In genomic region chr5:103526668-103527436, GRCm38 (mm10) we compare ENCODE assay signal across 19 mouse cellular contexts.
A peak's percentile ranks its signal among the peaks of the same experiment; 100 is the strongest.
DNase-seq lines count a peak whose midpoint lies in the region; ATAC-seq and TF ChIP-seq lines count a peak whose summit lies in the region.
"Had no signal": no experiment of that assay in that cellular context is flagged by ENCODE, and none has a peak within 500 bp of the region (broad histone marks: within the 10 kb centered on the region; RNA-seq: fewer than 3 reads in every experiment).

No protein-coding gene starts in this region.

- H3K9ac ChIP-seq in lung, embryonic 14.5 days = no peak overlapping the region
- H3K9ac ChIP-seq in midbrain, embryonic 15.5 days = no peak overlapping the region
- no peak overlapping the region for H3K9ac ChIP-seq in midbrain, embryonic 11.5 days (ENCODE audit: low read length)
- H3K9ac ChIP-seq in midbrain, embryonic 16.5 days (ENCODE audit: low read depth, low read length) = no peak overlapping the region
- H3K9ac ChIP-seq: embryonic facial prominence, embryonic 13.5 days; forebrain, embryonic 12.5 days; heart, embryonic 13.5 days; hindbrain, embryonic 12.5 days had no signal

- intact Hi-C loops in heart, postnatal 36 days (cut with DNase I) = no loop called here

- no peak; the same call in 1 of the 2 replicates for ATAC-seq in lung, embryonic 14.5 days (ENCODE audit: insufficient read depth)
- peak; percentile 56; the same call in 1 of the 2 replicates for ATAC-seq in midbrain, embryonic 15.5 days (replicated peaks)
- ATAC-seq in midbrain, embryonic 11.5 days (ENCODE audit: low FRiP score) = no peak
- no peak; the same call in 1 of the 2 replicates for ATAC-seq in midbrain, embryonic 16.5 days
- ATAC-seq: hindbrain, embryonic 16.5 days had no signal

- no peak overlapping the region for H3K4me2 ChIP-seq in lung, embryonic 14.5 days
- H3K4me2 ChIP-seq in midbrain, embryonic 15.5 days = no peak overlapping the region
- no peak overlapping the region for H3K4me2 ChIP-seq in midbrain, embryonic 11.5 days
- H3K4me2 ChIP-seq in midbrain, embryonic 16.5 days (ENCODE audit: low read length) = no peak overlapping the region
- H3K4me2 ChIP-seq: embryonic facial prominence, embryonic 13.5 days; forebrain, embryonic 12.5 days; heart, embryonic 13.5 days; hindbrain, embryonic 12.5 days had no signal

- H3K9me3 ChIP-seq in heart, embryonic 10.5 days = no peaks in the 10 kb centered on the region
- H3K9me3 ChIP-seq in lung, embryonic 14.5 days (ENCODE audit: low read depth, low read length) = no peaks in the 10 kb centered on the region
- H3K9me3 ChIP-seq in midbrain, embryonic 15.5 days = no peaks in the 10 kb centered on the region
- H3K9me3 ChIP-seq in midbrain, embryonic 11.5 days (ENCODE audit: control insufficient read depth, low read length) = no peaks in the 10 kb centered on the region
- H3K9me3 ChIP-seq in midbrain, embryonic 16.5 days (replicated peaks; ENCODE audit: control insufficient read depth, low read length, poor library complexity, severe bottlenecking) = no peaks in the 10 kb centered on the region
- H3K9me3 ChIP-seq: embryonic facial prominence, embryonic 13.5 days; forebrain, embryonic 12.5 days; heart, embryonic 13.5 days; hindbrain, embryonic 12.5 days had no signal

- H3K27ac ChIP-seq in heart, embryonic 10.5 days = peak overlapping the region; percentile 37; the same call in 1 of the 2 replicates
- H3K27ac ChIP-seq in lung, embryonic 14.5 days (ENCODE audit: low read depth) = peak overlapping the region; percentile 50; the same call in 1 of the 2 replicates
- no peak overlapping the region for H3K27ac ChIP-seq in midbrain, embryonic 15.5 days
- H3K27ac ChIP-seq in midbrain, embryonic 11.5 days (ENCODE audit: low read depth, low read length) = no peak overlapping the region
- H3K27ac ChIP-seq in midbrain, embryonic 16.5 days (ENCODE audit: low read length) = peak overlapping the region; percentile 4; the same call in 1 of the 2 replicates
- H3K27ac ChIP-seq: embryonic facial prominence, embryonic 13.5 days; forebrain, embryonic 12.5 days; gastrocnemius, adult 2 months; heart, embryonic 13.5 days; hindbrain, embryonic 12.5 days had no signal

- H3K4me1 ChIP-seq in heart, embryonic 10.5 days = peaks cover 10% of the 10 kb centered on the region; the same call in 1 of the 2 replicates
- no peaks in the 10 kb centered on the region; the same call in 1 of the 2 replicates for H3K4me1 ChIP-seq in lung, embryonic 14.5 days (ENCODE audit: insufficient read depth)
- H3K4me1 ChIP-seq in lung, adult 2 months (ENCODE audit: control insufficient read depth, insufficient read depth, low read length) = no peaks in the 10 kb centered on the region
- no peaks in the 10 kb centered on the region for H3K4me1 ChIP-seq in midbrain, embryonic 15.5 days
- H3K4me1 ChIP-seq in midbrain, embryonic 11.5 days (ENCODE audit: control insufficient read depth, insufficient read depth, low read length) = no peaks in the 10 kb centered on the region
- no peaks in the 10 kb centered on the region for H3K4me1 ChIP-seq in midbrain, embryonic 16.5 days (ENCODE audit: control insufficient read depth, insufficient read depth, low read length)
- H3K4me1 ChIP-seq: embryonic facial prominence, embryonic 13.5 days; forebrain, embryonic 12.5 days had no signal

- 90% methylated on average over 20 of the region's 20 CpGs for WGBS in heart, embryonic 10.5 days
- WGBS in lung, embryonic 14.5 days = 78% methylated on average over 20 of the region's 20 CpGs
- WGBS in lung, adult 2 months = 81% methylated on average over 20 of the region's 20 CpGs
- WGBS in midbrain, embryonic 15.5 days = 63% methylated on average over 20 of the region's 20 CpGs
- WGBS in midbrain, embryonic 11.5 days = 93% methylated on average over 20 of the region's 20 CpGs
- WGBS in midbrain, embryonic 16.5 days = 62% methylated on average over 20 of the region's 20 CpGs

- TF ChIP-seq CTCF in lung, embryonic 14.5 days (IDR thresholded peaks at IDR 0.05; ENCODE audit: low read depth) = no peak
- TF ChIP-seq CTCF in lung, adult 2 months (IDR thresholded peaks at IDR 0.05; ENCODE audit: insufficient read depth, low read length) = no peak

- no peak overlapping the region for H3K4me3 ChIP-seq in heart, embryonic 10.5 days
- no peak overlapping the region for H3K4me3 ChIP-seq in lung, embryonic 14.5 days (ENCODE audit: low read depth, low read length)
- H3K4me3 ChIP-seq in lung, adult 2 months (replicated peaks; ENCODE audit: extremely low read depth, low read depth, low read length) = no peak overlapping the region
- H3K4me3 ChIP-seq in midbrain, embryonic 15.5 days = no peak overlapping the region
- no peak overlapping the region for H3K4me3 ChIP-seq in midbrain, embryonic 11.5 days (ENCODE audit: low read depth, low read length)
- no peak overlapping the region for H3K4me3 ChIP-seq in midbrain, embryonic 16.5 days (ENCODE audit: low read depth, low read length)
- H3K4me3 ChIP-seq: embryonic facial prominence, embryonic 13.5 days; forebrain, embryonic 12.5 days; gastrocnemius, adult 2 months; heart, embryonic 13.5 days; hindbrain, embryonic 12.5 days had no signal

- no peak for DNase-seq in heart, embryonic 10.5 days (ENCODE audit: low spot score)
- DNase-seq in heart, postnatal 36 days = no peak
- DNase-seq in lung, embryonic 14.5 days = no peak
- DNase-seq in lung, adult 2 months = no peak
- no peak for DNase-seq in midbrain, embryonic 11.5 days (ENCODE audit: low spot score, missing footprints)
- no peak for DNase-seq in c-Kit-positive CD71-positive TER-119-positive erythroid progenitor cells, embryonic 14.5 days (ENCODE audit: low spot score)
- DNase-seq: cerebellum, adult 9-11 months; cerebellum, postnatal 36 days; gastrocnemius, adult 2 months; gastrocnemius, postnatal 25 days; heart, postnatal 4 days had no signal

- peaks cover 59% of the 10 kb centered on the region for H3K36me3 ChIP-seq in heart, embryonic 10.5 days
- 0 out of 2 replicates have a peak, but pooled peaks cover 12% of the 10 kb centered on the region for H3K36me3 ChIP-seq in lung, embryonic 14.5 days (ENCODE audit: insufficient read depth)
- no peaks in the 10 kb centered on the region for H3K36me3 ChIP-seq in midbrain, embryonic 15.5 days (replicated peaks)
- peaks cover 4% of the 10 kb centered on the region; the same call in 1 of the 2 replicates for H3K36me3 ChIP-seq in midbrain, embryonic 11.5 days (ENCODE audit: control insufficient read depth, insufficient read depth, low read length)
- H3K36me3 ChIP-seq in midbrain, embryonic 16.5 days (ENCODE audit: control insufficient read depth, insufficient read depth, low read length) = no peaks in the 10 kb centered on the region
- H3K36me3 ChIP-seq: G1E had no signal

- TF ChIP-seq POLR2A in lung, adult 2 months (IDR thresholded peaks at IDR 0.05; ENCODE audit: borderline replicate concordance, extremely low read depth, low read depth, low read length) = no peak

- no peaks in the 10 kb centered on the region for H3K27me3 ChIP-seq in heart, embryonic 10.5 days (ENCODE audit: insufficient read depth, poor library complexity, severe bottlenecking)
- no peaks in the 10 kb centered on the region for H3K27me3 ChIP-seq in lung, embryonic 14.5 days (ENCODE audit: insufficient read depth, low read length)
- no peaks in the 10 kb centered on the region for H3K27me3 ChIP-seq in midbrain, embryonic 15.5 days (replicated peaks)
- no peaks in the 10 kb centered on the region for H3K27me3 ChIP-seq in midbrain, embryonic 11.5 days (ENCODE audit: control insufficient read depth, insufficient read depth, low read length)
- H3K27me3 ChIP-seq in midbrain, embryonic 16.5 days (ENCODE audit: control insufficient read depth, insufficient read depth, low read depth, low read length) = no peaks in the 10 kb centered on the region
- H3K27me3 ChIP-seq: embryonic facial prominence, embryonic 13.5 days; forebrain, embryonic 12.5 days; heart, embryonic 13.5 days; hindbrain, embryonic 12.5 days had no signal

Comparison
In these comparisons a context has a peak if more than half of its experiments do, and no peak if none do; other contexts are left out.
1. H3K27ac ChIP-seq: peak in heart, embryonic 10.5 days (single experiment), lung, embryonic 14.5 days (single experiment) and midbrain, embryonic 16.5 days (single experiment); none in midbrain, embryonic 15.5 days (single experiment) and midbrain, embryonic 11.5 days (single experiment).